Mouse (Mus musculus): Measurements from ENCODE around the gene Rcn3.

GRCm38 (mm10) chr7:45118336-45118735 is 26.3 kb upstream of the Rcn3 start:
- TF ChIP-seq CTCF (IDR thresholded peaks at IDR 0.05; ENCODE audit: control insufficient read depth, insufficient read depth, low read length): no peak
- TF ChIP-seq POLR2A (IDR thresholded peaks at IDR 0.05; ENCODE audit: borderline replicate concordance, control insufficient read depth, low read depth, low read length): no peak
